Mouse (Mus musculus) MEL (cell line): ENCODE results near the gene Trpv4. TPM values are rescaled to one million over a fixed set of nuclear protein-coding genes. Genes with fewer than 3 reads are reported as not detected.

Source experiments
- DNase-seq: peaks from one replicate; pipeline ENCODE4 v3.0.0; 2011; ENCODE audit warnings: low read depth, low spot score
- H3K27ac ChIP-seq: 2 replicates; pipeline ENCODE4 v1.5.1; 2012; ENCODE audit warnings: low read depth, mild to moderate bottlenecking, control low read depth, low read length, moderate library complexity; ENCODE audit not compliant: control insufficient read depth
- H3K27me3 ChIP-seq, 2 experiments: fragments of 150-350 bp in 1 of 2; sonication (generic) in 1 of 2; 2 replicates each; pipeline ENCODE4 v1.6.1; 2012; ENCODE audit warnings: low read length in 2 of 2, mild to moderate bottlenecking in 2 of 2, improper control_type of control experiment in 1 of 2, moderate library complexity in 1 of 2; ENCODE audit not compliant: insufficient read depth in 2 of 2, control insufficient read depth in 1 of 2
- H3K36me3 ChIP-seq, 2 experiments: 2 replicates each; pipeline ENCODE4 v1.6.1; 2012 to 2014; ENCODE audit warnings: low read length in 2 of 2, improper control_type of control experiment in 1 of 2, inconsistent platforms in 1 of 2, mild to moderate bottlenecking in 1 of 2; ENCODE audit not compliant: insufficient read depth in 2 of 2, control insufficient read depth in 1 of 2
- H3K4me1 ChIP-seq, 2 experiments: fragments of 150-350 bp in 1 of 2; sonication (generic) in 1 of 2; 2 replicates each; pipeline ENCODE4 v1.6.1; 2012; ENCODE audit warnings: low read length in 2 of 2, improper control_type of control experiment in 1 of 2, mild to moderate bottlenecking in 1 of 2; ENCODE audit not compliant: insufficient read depth in 2 of 2, control insufficient read depth in 1 of 2
- H3K4me3 ChIP-seq, 2 experiments: fragments of 150-350 bp in 1 of 2; sonication (generic) in 1 of 2; 2 replicates each; pipeline ENCODE4 v1.5.1; 2012; ENCODE audit warnings: low read depth in 2 of 2, low read length in 2 of 2, mild to moderate bottlenecking in 2 of 2, moderate library complexity in 2 of 2, control low read depth in 1 of 2, improper control_type of control experiment in 1 of 2; ENCODE audit not compliant: control insufficient read depth in 1 of 2, insufficient read depth in 1 of 2
- H3K79me2 ChIP-seq: 2 replicates; pipeline ENCODE4 v1.6.1; 2012; ENCODE audit warnings: mild to moderate bottlenecking, low read length, moderate library complexity; ENCODE audit not compliant: control insufficient read depth, poor library complexity, insufficient read depth
- H3K9ac ChIP-seq: 2 replicates; pipeline ENCODE4 v1.6.1; 2012; ENCODE audit warnings: low read depth, mild to moderate bottlenecking, control low read depth, low read length, moderate library complexity; ENCODE audit not compliant: control insufficient read depth, poor library complexity, severe bottlenecking
- H3K9me3 ChIP-seq: fragments of 150-350 bp; sonication (generic); replicated peaks from 2 replicates; pipeline ENCODE4 v1.6.1; 2012; ENCODE audit warnings: mild to moderate bottlenecking, low read length, improper control_type of control experiment, moderate library complexity; ENCODE audit not compliant: insufficient read depth
- BHLHE40 ChIP-seq: IDR thresholded peaks from 2 replicates; pipeline ENCODE4 v1.6.1; 2012; ENCODE audit warnings: low read depth, mild to moderate bottlenecking, inconsistent platforms, low read length, improper control_type of control experiment, borderline replicate concordance
- CHD1 ChIP-seq: IDR thresholded peaks from 2 replicates; pipeline ENCODE4 v1.6.1; 2012; ENCODE audit warnings: low read depth, mild to moderate bottlenecking, inconsistent platforms, low read length, improper control_type of control experiment
- CHD2 ChIP-seq: IDR thresholded peaks from 2 replicates; pipeline ENCODE4 v1.6.1; 2011; ENCODE audit warnings: low read length, improper control_type of control experiment
- CTCF ChIP-seq, 3 experiments: IDR thresholded peaks in 2 of 3; conservative IDR thresholded peaks in 1 of 3; 2 replicates each; pipeline ENCODE4 v1.5.1; 2011 to 2012; ENCODE audit warnings: low read length in 3 of 3, low read depth in 2 of 3, mild to moderate bottlenecking in 2 of 3, improper control_type of control experiment in 1 of 3, inconsistent platforms in 1 of 3, mixed read lengths in 1 of 3, moderate library complexity in 1 of 3; ENCODE audit not compliant: control insufficient read depth in 1 of 3, insufficient read depth in 1 of 3, poor library complexity in 1 of 3, severe bottlenecking in 1 of 3
- E2F4 ChIP-seq: IDR thresholded peaks from 2 replicates; pipeline ENCODE4 v1.6.1; 2011; ENCODE audit warnings: low read depth, low read length, improper control_type of control experiment, borderline replicate concordance
- ELF1 ChIP-seq: IDR thresholded peaks from 2 replicates; pipeline ENCODE4 v1.6.1; 2014; ENCODE audit warnings: low read depth, mild to moderate bottlenecking, inconsistent platforms, low read length, improper control_type of control experiment, moderate library complexity
- EP300 ChIP-seq, 2 experiments: IDR thresholded peaks; 2 replicates each; pipeline ENCODE4 v1.6.1; 2011; ENCODE audit warnings: improper control_type of control experiment in 2 of 2, low read length in 2 of 2, low read depth in 1 of 2, mild to moderate bottlenecking in 1 of 2
- GATA1 ChIP-seq: IDR thresholded peaks from 2 replicates; pipeline ENCODE4 v1.6.1; 2011; ENCODE audit warnings: low read depth, low read length, improper control_type of control experiment
- HCFC1 ChIP-seq: IDR thresholded peaks from 2 replicates; pipeline ENCODE4 v1.6.1; 2012; ENCODE audit warnings: low read depth, mild to moderate bottlenecking, inconsistent platforms, low read length, improper control_type of control experiment, moderate library complexity
- KAT2A ChIP-seq: conservative IDR thresholded peaks from 2 replicates; pipeline ENCODE4 v1.6.1; 2012; ENCODE audit warnings: low read depth, low read length, improper control_type of control experiment, inconsistent platforms
- MAX ChIP-seq: IDR thresholded peaks from 2 replicates; pipeline ENCODE4 v1.6.1; 2011; ENCODE audit warnings: low read length, improper control_type of control experiment
- MAZ ChIP-seq: IDR thresholded peaks from 2 replicates; pipeline ENCODE4 v1.6.1; 2012; ENCODE audit warnings: low read depth, mild to moderate bottlenecking, inconsistent platforms, low read length, improper control_type of control experiment
- MEF2A ChIP-seq: IDR thresholded peaks from 2 replicates; pipeline ENCODE4 v1.6.1; 2014; ENCODE audit warnings: low read depth, mild to moderate bottlenecking, inconsistent platforms, low read length, improper control_type of control experiment; ENCODE audit not compliant: poor library complexity, insufficient replicate concordance, severe bottlenecking; ENCODE audit errors: extremely low read depth
- MXI1 ChIP-seq: IDR thresholded peaks from 2 replicates; pipeline ENCODE4 v1.6.1; 2011; ENCODE audit warnings: mild to moderate bottlenecking, low read depth, low read length, improper control_type of control experiment
- NELFE ChIP-seq: IDR thresholded peaks from 2 replicates; pipeline ENCODE4 v1.6.1; 2011; ENCODE audit warnings: low read depth, low read length, improper control_type of control experiment
- POLR2A ChIP-seq, 2 experiments: IDR thresholded peaks; 2 replicates each; pipeline ENCODE4 v1.6.1; 2011 to 2012; ENCODE audit warnings: low read length in 2 of 2, mild to moderate bottlenecking in 2 of 2, control low read depth in 1 of 2, improper control_type of control experiment in 1 of 2, low read depth in 1 of 2, moderate library complexity in 1 of 2; ENCODE audit not compliant: control insufficient read depth in 1 of 2, insufficient read depth in 1 of 2, poor library complexity in 1 of 2
- POLR2AphosphoS2 ChIP-seq: IDR thresholded peaks from 2 replicates; pipeline ENCODE4 v1.6.1; 2011; ENCODE audit warnings: low read length, improper control_type of control experiment
- RCOR1 ChIP-seq: IDR thresholded peaks from 2 replicates; pipeline ENCODE4 v1.6.1; 2012; ENCODE audit warnings: low read depth, mild to moderate bottlenecking, inconsistent platforms, low read length, improper control_type of control experiment
- TAL1 ChIP-seq: IDR thresholded peaks from 2 replicates; pipeline ENCODE4 v1.6.1; 2012; ENCODE audit warnings: mild to moderate bottlenecking, inconsistent platforms, low read length, moderate library complexity, mixed read lengths
- TCF12 ChIP-seq: IDR thresholded peaks from 2 replicates; pipeline ENCODE4 v1.6.1; 2014; ENCODE audit warnings: low read depth, mild to moderate bottlenecking, inconsistent platforms, low read length, improper control_type of control experiment, moderate library complexity
- UBTF ChIP-seq: IDR thresholded peaks from 2 replicates; pipeline ENCODE4 v1.6.1; 2012; ENCODE audit warnings: low read depth, mild to moderate bottlenecking, inconsistent platforms, low read length, improper control_type of control experiment, moderate library complexity, borderline replicate concordance; ENCODE audit not compliant: insufficient read depth
- USF1 ChIP-seq: IDR thresholded peaks from 2 replicates; pipeline ENCODE4 v1.6.1; 2014; ENCODE audit warnings: low read depth, mild to moderate bottlenecking, inconsistent platforms, low read length, improper control_type of control experiment, moderate library complexity
- ZMIZ1 ChIP-seq: IDR thresholded peaks from 2 replicates; pipeline ENCODE4 v1.6.1; 2012; ENCODE audit warnings: low read depth, mild to moderate bottlenecking, inconsistent platforms, low read length, improper control_type of control experiment, moderate library complexity
- ZNF384 ChIP-seq: IDR thresholded peaks from 2 replicates; pipeline ENCODE4 v1.6.1; 2012; ENCODE audit warnings: low read depth, mild to moderate bottlenecking, inconsistent platforms, low read length, improper control_type of control experiment
- polyA plus RNA-seq, 2 experiments: library from polyadenylated mRNA; stranded (reverse) in 1 of 2; unstranded in 1 of 2; fragments of >175 nt in 1 of 2; fragments of >200 nt in 1 of 2; gene quantifications; 2 replicates each; pipeline versions ENCODE4 v1.2.1 to v1.2.4; 2012; ENCODE audit warnings: low replicate concordance in 2 of 2, low read depth in 1 of 2; ENCODE audit not compliant: insufficient read length in 2 of 2, insufficient read depth in 1 of 2, missing spikeins in 1 of 2
- total RNA-seq: library from RNA; depleted of rRNA; stranded (reverse); fragments of 300-350 nt; gene quantifications from 2 replicates; pipeline ENCODE4 v1.2.3, GENCODE M21; 2012

Trpv4 gene
- total and polyA plus RNA-seq, 3 experiments = 0.29 TPM; not detected in 2

DNA sequence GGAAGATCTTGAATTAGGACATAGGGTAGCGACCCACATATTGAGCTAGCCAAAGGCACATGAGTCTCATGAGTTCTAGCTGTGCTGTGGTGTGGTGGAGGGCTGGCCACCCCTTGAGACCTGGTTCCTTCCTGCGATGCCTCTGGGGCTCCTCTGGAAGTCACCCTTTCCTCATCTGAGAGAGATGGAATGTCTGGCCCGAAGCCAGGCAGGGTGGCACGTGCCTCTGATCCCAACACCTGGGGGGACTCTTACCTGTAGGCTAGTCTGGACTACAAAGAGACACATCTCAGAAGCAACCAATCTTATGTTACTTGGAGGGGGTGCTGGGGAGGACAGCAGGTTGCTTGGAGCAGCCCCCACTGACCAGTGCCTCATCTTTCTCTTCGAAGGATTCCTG lies 64.3 kb downstream of the Trpv4 start:
- H3K36me3 ChIP-seq = peaks cover 0 to 15% of the 10 kb centered on the region in 2 experiments; a peak in 2 of 4 replicates
- H3K9me3 ChIP-seq = no peaks in the 10 kb centered on the region
- H3K4me1 ChIP-seq = peaks cover 0 to 25% of the 10 kb centered on the region in 2 experiments; a peak in 3 of 4 replicates
- TF ChIP-seq GATA1 = no peak
- no peak for TF ChIP-seq CTCF (IDR thresholded peaks at IDR 0.05 in 2 of 3, conservative IDR thresholded peaks at IDR 0.05 in 1 of 3; ENCODE audit: control insufficient read depth in 1 of 3, insufficient read depth in 1 of 3, low read depth in 2 of 3, low read length in 3 of 3, poor library complexity in 1 of 3, severe bottlenecking in 1 of 3)
- no peak for TF ChIP-seq MAZ
- TF ChIP-seq BHLHE40 = no peak
- no peak for TF ChIP-seq ZNF384
- TF ChIP-seq UBTF = no peak
- TF ChIP-seq POLR2AphosphoS2 = no peak
- TF ChIP-seq ZMIZ1 = no peak
- TF ChIP-seq TCF12 = no peak
- TF ChIP-seq MEF2A = no peak
- TF ChIP-seq USF1 = no peak
- TF ChIP-seq E2F4 = no peak
- TF ChIP-seq HCFC1 = no peak
- no peak for TF ChIP-seq CHD2
- no peak for TF ChIP-seq POLR2A (IDR thresholded peaks at IDR 0.05; ENCODE audit: control insufficient read depth in 1 of 2, insufficient read depth in 1 of 2, low read depth in 1 of 2, low read length in 2 of 2, poor library complexity in 1 of 2)
- TF ChIP-seq ELF1 = no peak
- no peak for TF ChIP-seq CHD1
- TF ChIP-seq, all 39 proteins: peak for 0
- no peak overlapping the region for H3K4me3 ChIP-seq
- H3K79me2 ChIP-seq = no peaks in the 10 kb centered on the region
- no peaks in the 10 kb centered on the region for H3K27me3 ChIP-seq
- DNase-seq = no peak
- H3K9ac ChIP-seq = no peak overlapping the region
- no peak overlapping the region for H3K27ac ChIP-seq

DNA sequence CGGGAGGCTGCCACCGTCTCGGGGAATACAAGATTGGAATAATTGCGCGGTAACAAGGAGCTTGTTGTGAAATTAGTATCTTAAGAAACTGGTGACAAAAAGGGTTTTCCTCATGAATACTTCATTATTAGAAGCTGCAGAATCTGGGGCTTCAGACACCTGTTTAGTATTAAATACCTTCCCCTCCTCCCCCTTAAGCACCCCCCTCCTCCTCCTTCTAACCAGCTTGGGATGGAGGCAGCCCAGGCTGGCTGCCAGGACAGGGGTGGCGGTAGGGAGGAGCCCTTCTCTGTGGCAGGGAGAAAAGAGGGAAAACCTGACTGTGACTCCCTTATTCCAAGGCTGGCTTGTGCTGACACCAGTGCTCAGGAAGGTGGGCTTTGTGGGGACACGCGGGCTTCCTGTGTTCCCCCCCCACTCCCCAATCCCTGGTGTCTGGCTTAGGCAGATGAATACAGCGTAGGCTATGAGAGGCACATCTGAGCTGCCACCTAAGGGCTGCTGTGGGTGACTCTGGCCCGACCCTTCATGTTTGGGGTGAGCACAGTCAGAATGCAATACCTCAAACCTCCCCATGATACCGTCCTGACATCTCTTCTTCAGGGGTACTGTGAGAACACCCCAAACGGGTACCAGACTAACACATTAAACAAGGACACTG lies 64.9 kb downstream of the Trpv4 start:
- Histone ChIP-seq H3K79me2 (no peaks in the 10 kb centered on the region), H3K27ac (no peak overlapping the region), H3K9me3 (no peaks in the 10 kb centered on the region), H3K4me3 (no peak overlapping the region), H3K36me3 (peaks cover 0 to 15% of the 10 kb centered on the region in 2 experiments; a peak in 2 of 4 replicates), H3K4me1 (peaks cover 0 to 25% of the 10 kb centered on the region in 2 experiments; a peak in 3 of 4 replicates), H3K27me3 (no peaks in the 10 kb centered on the region), H3K9ac (no peak overlapping the region)
- no peak for TF ChIP-seq E2F4
- TF ChIP-seq KAT2A = no peak
- no peak for TF ChIP-seq MXI1
- no peak for TF ChIP-seq NELFE
- TF ChIP-seq USF1 = no peak
- TF ChIP-seq EP300 (IDR thresholded peaks at IDR 0.05; ENCODE audit: low read depth in 1 of 2, low read length in 2 of 2) = no peak
- no peak for TF ChIP-seq POLR2A (IDR thresholded peaks at IDR 0.05; ENCODE audit: control insufficient read depth in 1 of 2, insufficient read depth in 1 of 2, low read depth in 1 of 2, low read length in 2 of 2, poor library complexity in 1 of 2)
- TF ChIP-seq MAX = no peak
- TF ChIP-seq TAL1 = no peak
- no peak for TF ChIP-seq POLR2AphosphoS2
- no peak for TF ChIP-seq RCOR1
- no peak for DNase-seq
